Mouse (Mus musculus) ES-Bruce4 (cell line): Measurements from ENCODE around the gene Ociad2.

Source experiments
- CTCF ChIP-seq: IDR thresholded peaks from one replicate; pipeline ENCODE4 v1.8.1; 2011; ENCODE audit warnings: low read depth, low read length
- EP300 ChIP-seq: IDR thresholded peaks from 2 replicates; pipeline ENCODE4 v1.6.1; 2011; ENCODE audit warnings: low read depth, low read length; ENCODE audit not compliant: insufficient read depth
- POLR2A ChIP-seq: IDR thresholded peaks from one replicate; pipeline ENCODE4 v1.8.1; 2011; ENCODE audit warnings: low read length; ENCODE audit not compliant: insufficient read depth

GRCm38 (mm10) chr5:73367906-73368305, 27.1 kb upstream of the Ociad2 start:
- TF ChIP-seq CTCF (no peak), EP300 (no peak), POLR2A (no peak)
